Mouse (Mus musculus) urinary bladder, adult 18-20 months (tissue): ENCODE data around the gene Abcc9.

Source experiments
- DNase-seq, 2 experiments: peaks; one replicate each; pipeline ENCODE4 v3.0.0; 2022; ENCODE audit warnings: low spot score in 2 of 2, mixed read lengths in 2 of 2

The Abcc9 gene

GRCm38 (mm10) chr6:142548377-142548776 is 153.7 kb downstream of the Abcc9 start:
- DNase-seq = no peak

GRCm38 (mm10) chr6:142545132-142545531 is 157.0 kb downstream of the Abcc9 start:
- no peak for DNase-seq

- no peak for DNase-seq
Measured at GRCm38 (mm10) chr6:142543648-142544047, 158.5 kb downstream of the Abcc9 start.

- no peak for DNase-seq
Measured at GRCm38 (mm10) chr6:142542800-142543175, 159.3 kb downstream of the Abcc9 start.

DNA sequence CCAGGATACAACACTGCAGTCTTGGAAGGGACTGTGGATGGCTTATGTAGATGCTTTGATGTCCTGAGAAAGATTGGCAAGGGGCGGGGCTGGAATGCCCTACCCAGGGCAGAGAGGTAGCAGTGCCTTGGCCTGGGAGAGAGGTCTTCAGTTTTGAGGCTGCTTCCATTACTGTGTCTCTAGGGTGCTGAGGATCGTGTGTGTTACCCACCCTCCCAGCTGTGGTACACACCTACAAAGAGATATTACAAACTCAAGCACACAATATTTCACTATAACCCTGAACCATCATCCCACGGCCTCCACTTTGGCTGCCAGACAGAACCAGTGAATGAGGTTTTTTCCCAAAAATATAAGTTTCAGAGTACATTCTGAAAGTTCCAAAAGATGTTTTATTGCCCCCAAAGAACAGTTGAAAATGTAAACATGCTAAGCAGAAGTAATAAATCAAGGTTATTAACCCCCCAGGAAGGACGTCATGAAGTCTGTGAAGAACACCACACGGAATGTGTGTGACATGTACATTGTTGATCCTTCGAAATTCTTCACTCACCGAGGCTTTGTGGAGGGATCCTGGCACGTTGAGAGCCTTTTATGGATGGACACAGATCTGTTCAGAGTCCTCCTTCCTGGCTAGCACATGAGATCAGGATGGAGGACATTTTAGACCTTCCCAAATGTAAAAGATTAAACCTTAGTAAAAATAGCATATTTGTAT is 159.9 kb downstream of the Abcc9 start:
- DNase-seq = no peak

DNA sequence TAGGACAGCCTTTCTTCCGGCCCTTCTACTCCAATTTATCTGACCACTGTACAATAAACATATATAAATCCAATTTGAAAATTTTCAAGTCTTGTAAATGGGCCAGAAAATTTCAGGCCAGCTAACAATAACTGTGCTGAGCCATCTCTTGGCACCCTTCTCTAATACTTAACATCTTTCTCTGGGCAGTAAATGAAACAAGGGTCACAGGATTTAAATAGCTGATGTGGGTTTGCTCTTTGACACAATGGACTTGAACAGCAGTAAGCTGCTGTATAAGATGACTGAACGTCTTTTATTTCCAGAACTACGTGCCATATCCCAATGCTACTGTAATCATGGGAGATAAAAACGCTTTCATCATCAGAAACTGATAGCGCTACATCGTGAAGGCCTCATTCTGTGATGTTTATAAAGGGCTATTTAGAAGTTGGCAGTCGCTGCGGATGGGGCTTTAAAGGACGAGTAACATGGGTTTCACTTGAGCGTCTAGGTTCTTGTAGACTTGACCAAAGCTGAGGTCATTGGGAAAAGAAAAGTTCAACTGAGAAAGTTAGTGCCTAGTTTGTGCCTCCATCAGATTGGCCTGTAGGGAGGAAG is 161.5 kb downstream of the Abcc9 start:
- no peak for DNase-seq

- no peak for DNase-seq
Measured at GRCm38 (mm10) chr6:142540131-142540530, 162.0 kb downstream of the Abcc9 start.

GRCm38 (mm10) chr6:142538503-142538902 is 163.6 kb downstream of the Abcc9 start:
- DNase-seq = no peak
